Mouse (Mus musculus): ENCODE results near the gene Robo2. TPM values are rescaled to one million over a fixed set of nuclear protein-coding genes. Genes with fewer than 3 reads are reported as not detected.

Gene Robo2
- not detected for polyA plus RNA-seq (2017; shearing (Covaris generic))

- no peak for ATAC-seq
Measured at GRCm38 (mm10) chr16:74411481-74412251, at the start of gene Robo2. Gene Robo2 (minus strand): TSS chr16:74411825.

DNA sequence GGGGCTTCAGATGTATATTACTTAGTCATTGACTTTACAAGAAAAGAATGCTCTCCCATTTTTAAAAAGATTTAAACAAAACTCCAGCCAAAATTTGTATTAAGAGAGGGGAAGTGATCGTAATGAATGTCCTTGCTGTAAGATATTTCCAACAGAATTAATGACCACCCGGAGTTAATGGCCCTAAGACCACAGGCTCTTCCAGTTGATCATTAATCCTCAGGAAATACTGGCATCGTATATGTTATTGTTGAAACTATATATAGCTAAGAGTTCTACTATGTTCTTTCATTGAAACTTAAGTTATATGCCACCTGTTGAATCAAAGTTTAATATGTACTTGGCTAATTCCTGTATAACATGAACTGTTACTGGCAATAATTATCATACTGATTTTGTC lies 46.5 kb upstream of the Robo2 start:
- no peak for ATAC-seq

DNA sequence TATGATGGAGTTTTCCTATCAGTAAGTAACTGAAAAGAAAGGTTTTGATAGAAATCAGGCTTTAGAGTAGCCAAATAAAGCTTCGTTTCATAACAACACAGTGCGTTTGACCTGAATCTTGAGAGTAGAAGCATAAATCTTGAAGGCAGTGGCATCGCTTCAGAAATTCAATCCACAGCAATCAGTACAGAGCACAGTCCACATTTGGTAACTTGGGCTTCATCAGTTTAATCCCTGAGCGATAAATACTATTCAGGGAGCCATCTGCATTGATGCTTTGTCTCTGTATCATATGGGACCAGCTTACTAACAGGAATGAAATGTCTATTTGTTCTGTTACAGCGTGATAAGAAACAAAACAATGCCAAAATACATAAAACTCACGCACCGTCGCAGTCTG lies 46.1 kb upstream of the Robo2 start:
- no peak for ATAC-seq

- no peak for ATAC-seq
Measured at GRCm38 (mm10) chr16:74456808-74457470, 45.3 kb upstream of the Robo2 start.

- no peak for ATAC-seq
Measured at GRCm38 (mm10) chr16:74455179-74455578, 43.6 kb upstream of the Robo2 start.

DNA sequence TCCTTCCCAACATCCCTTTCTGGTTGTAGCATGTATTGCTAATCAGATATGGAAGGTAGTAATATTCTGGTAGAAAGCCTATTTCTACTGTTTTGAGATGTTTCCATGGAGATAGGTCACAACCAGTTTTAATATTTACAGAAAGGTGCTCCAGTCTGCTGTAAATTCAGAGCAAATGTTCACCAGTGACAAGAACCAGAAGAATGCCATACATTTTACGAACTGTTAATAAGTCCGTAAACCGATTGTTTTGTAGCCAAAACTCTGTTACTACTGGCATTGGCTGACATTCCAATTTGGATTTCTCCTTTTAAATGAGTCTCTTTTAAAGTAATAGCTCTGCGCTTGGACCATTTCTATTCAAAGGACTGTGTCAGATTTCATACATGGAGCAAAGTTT lies 36.4 kb upstream of the Robo2 start:
- ATAC-seq = no peak

GRCm38 (mm10) chr16:74427071-74427470 lies 15.4 kb upstream of the Robo2 start:
- no peak for ATAC-seq

GRCm38 (mm10) chr16:74420324-74420723 lies 8.7 kb upstream of the Robo2 start:
- no peak for ATAC-seq

- ATAC-seq = no peak
Measured at GRCm38 (mm10) chr16:74412471-74413291, 1.1 kb upstream of the Robo2 start.

GRCm38 (mm10) chr16:74411021-74411420 lies 604 bp downstream of the Robo2 start:
- no peak for ATAC-seq

GRCm38 (mm10) chr16:74410125-74410524 lies 1.5 kb downstream of the Robo2 start:
- ATAC-seq = no peak

- ATAC-seq = no peak
Measured at GRCm38 (mm10) chr16:74409548-74409947, 2.1 kb downstream of the Robo2 start.

DNA sequence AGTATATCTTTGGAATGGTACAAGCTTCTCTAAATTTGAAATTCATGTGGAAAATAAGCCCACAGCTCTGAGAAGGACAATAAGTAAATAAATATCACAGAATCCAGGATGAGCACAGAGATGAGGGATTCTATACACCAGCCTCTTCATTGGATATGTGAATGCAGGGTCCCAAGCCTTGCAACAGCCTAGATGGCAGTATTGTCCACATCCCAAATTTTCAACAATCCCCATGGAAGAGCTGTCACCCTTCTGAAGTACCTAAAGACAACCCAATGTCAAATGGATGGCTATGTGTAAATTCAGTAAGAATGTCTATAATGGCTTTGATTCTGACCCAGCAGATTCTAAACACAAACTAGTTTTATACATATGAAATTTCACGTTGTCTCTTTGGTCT lies 3.1 kb downstream of the Robo2 start:
- ATAC-seq = no peak

DNA sequence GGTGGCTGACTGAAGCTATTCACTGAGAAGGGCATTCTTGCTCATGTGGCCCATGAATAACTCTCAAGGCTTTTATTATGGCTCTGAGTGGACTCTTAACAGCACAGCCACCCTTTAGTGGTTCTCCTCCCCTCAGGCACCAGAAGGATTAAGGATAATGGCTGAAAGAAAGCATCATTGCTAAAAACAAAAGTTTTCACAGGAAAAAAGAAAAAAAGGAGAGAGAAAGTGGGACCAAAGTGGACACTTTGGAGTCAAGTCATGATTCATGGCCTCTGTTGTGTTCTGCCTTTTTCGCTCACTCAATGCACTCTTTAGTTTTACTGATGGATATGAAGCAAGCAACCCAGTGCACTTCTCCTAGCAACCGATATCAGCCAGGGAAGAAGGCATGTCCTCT lies 14.3 kb downstream of the Robo2 start:
- ATAC-seq = no peak

DNA sequence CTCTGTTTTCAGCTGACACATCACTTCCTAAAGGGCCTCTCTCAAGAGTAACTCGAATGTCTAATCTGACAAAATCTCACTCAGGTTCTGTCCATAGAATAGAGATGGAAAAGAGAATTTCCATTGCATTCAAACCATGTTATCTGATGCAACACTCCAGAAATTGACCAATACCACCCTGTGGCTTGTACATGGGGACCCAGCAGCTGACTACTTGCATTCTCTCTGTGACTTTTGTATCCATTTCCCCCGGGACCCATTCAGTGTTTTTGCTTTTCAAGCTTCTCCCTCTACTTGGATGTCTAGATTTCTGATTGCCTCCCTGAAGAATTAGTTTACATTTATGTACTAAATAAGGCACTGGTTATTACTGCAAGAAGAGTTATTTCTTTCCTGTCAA lies 15.9 kb downstream of the Robo2 start:
- no peak for ATAC-seq

DNA sequence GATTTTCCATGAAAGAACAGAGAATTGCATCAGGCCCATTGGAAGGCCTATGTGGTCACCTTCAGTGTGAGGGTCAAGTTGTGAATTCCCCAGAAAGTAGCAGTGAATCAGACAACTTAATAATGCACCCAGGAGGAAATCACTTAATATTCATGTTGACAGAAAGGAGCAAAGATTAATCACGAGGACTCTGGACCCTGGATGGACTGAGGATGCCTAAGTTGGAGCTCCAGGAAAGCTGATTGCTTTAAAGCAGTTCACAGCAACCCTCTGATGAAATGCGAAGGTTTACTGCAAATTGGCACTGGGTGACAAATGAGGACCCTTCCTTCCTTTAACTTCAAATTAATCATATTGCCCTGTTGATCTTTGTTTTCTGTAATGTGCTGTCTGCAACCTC lies 32.2 kb downstream of the Robo2 start:
- no peak for ATAC-seq

GRCm38 (mm10) chr16:74375342-74375940 lies 36.2 kb downstream of the Robo2 start:
- no peak for ATAC-seq

GRCm38 (mm10) chr16:74374540-74374939 lies 37.1 kb downstream of the Robo2 start:
- no peak for ATAC-seq

GRCm38 (mm10) chr16:74373407-74373806 lies 38.2 kb downstream of the Robo2 start:
- ATAC-seq = no peak

- no peak for ATAC-seq
Measured at GRCm38 (mm10) chr16:74372876-74373275, 38.7 kb downstream of the Robo2 start.

GRCm38 (mm10) chr16:74348437-74348836 lies 63.2 kb downstream of the Robo2 start:
- no peak for ATAC-seq

GRCm38 (mm10) chr16:74338969-74339630 lies 72.5 kb downstream of the Robo2 start:
- ATAC-seq = no peak

All from CD4-positive, CD25-positive, alpha-beta regulatory T cell, adult 4 months (primary cell).